Mouse (Mus musculus) intestine, postnatal 0 days (tissue): ENCODE data around the gene Zfp354a. TPM values are rescaled to one million over a fixed set of nuclear protein-coding genes. Genes with fewer than 3 reads are reported as not detected.
"Not testable (repeated sequence)": the region's sequence is repeated elsewhere in the genome, so short reads cannot be mapped to it uniquely, and the experiment has no call there.

Source experiments
- ATAC-seq: fragments of 200-750 bp; cut with Nextera tagmentation; 2 replicates; pipeline ENCODE4 v1.8.0; 2017; ENCODE audit warnings: mild to moderate bottlenecking, moderate TSS enrichment, moderate library complexity
- H3K27ac ChIP-seq: fragments of 300-500 bp; sonication (generic); 2 replicates; pipeline ENCODE4 v1.5.1; 2014; ENCODE audit warnings: mild to moderate bottlenecking, low read depth, low read length, moderate library complexity
- H3K27me3 ChIP-seq: fragments of 300-500 bp; sonication (generic); replicated peaks from 2 replicates; pipeline ENCODE4 v1.6.1; 2014; ENCODE audit warnings: low read length, mixed read lengths; ENCODE audit not compliant: control insufficient read depth, insufficient read depth
- H3K36me3 ChIP-seq: fragments of 300-500 bp; sonication (generic); 2 replicates; pipeline ENCODE4 v1.6.1; 2014; ENCODE audit warnings: mild to moderate bottlenecking, moderate library complexity; ENCODE audit not compliant: control insufficient read depth, insufficient read depth
- H3K4me1 ChIP-seq: fragments of 300-500 bp; sonication (generic); replicated peaks from 2 replicates; pipeline ENCODE4 v1.6.1; 2014; ENCODE audit warnings: antibody characterized with exemption, low read length, mixed read lengths; ENCODE audit not compliant: control insufficient read depth, insufficient read depth
- H3K4me2 ChIP-seq: fragments of 300-500 bp; sonication (generic); replicated peaks from 2 replicates; pipeline ENCODE4 v1.6.1; 2014; ENCODE audit warnings: low read depth, mild to moderate bottlenecking, moderate library complexity
- H3K4me3 ChIP-seq: fragments of 300-500 bp; sonication (generic); 2 replicates; pipeline ENCODE4 v1.5.1; 2014; ENCODE audit warnings: low read depth, low read length
- H3K9ac ChIP-seq: fragments of 300-500 bp; sonication (generic); 2 replicates; pipeline ENCODE4 v1.6.1; 2014; ENCODE audit warnings: mild to moderate bottlenecking, low read depth, low read length
- H3K9me3 ChIP-seq: fragments of 300-500 bp; sonication (generic); 2 replicates; pipeline ENCODE4 v1.6.1; 2016; ENCODE audit warnings: mixed run types; ENCODE audit not compliant: control insufficient read depth
- CTCF ChIP-seq: sonication (generic); IDR thresholded peaks from 2 replicates; pipeline ENCODE4 v1.5.1; 2016; ENCODE audit warnings: low read depth, mild to moderate bottlenecking, control low read depth, antibody characterized with exemption, moderate library complexity
- WGBS: fragments of 180-500 bp; shearing (Covaris S2); extraction: QIAGEN DNeasy Blood & Tissue Kit; methylation state at CpG from one replicate; pipeline ENCODE4 v1.1.7; 2014; 5-methylcytosine and 5-hydroxymethylcytosine counted together
- polyA plus RNA-seq: library from polyadenylated mRNA; unstranded; fragments of >200 nt; fragmentation: Nextera tagmentation; extraction: Ambion mirVana; gene quantifications from 2 replicates; pipeline ENCODE4 v1.2.1, GENCODE M21; 2015

The Zfp354a gene
- 2.3 and 2.6 TPM in 2 replicates for polyA plus RNA-seq

- Histone ChIP-seq H3K9ac (peak within 1 kb of the TSS; percentile 64), H3K9me3 (no peaks in the 10 kb centered on the region), H3K36me3 (no peaks in the 10 kb centered on the region; the same call in 1 of the 2 replicates), H3K4me1 (no peaks in the 10 kb centered on the region), H3K4me3 (peak within 1 kb of the TSS; percentile 70), H3K4me2 (peak within 1 kb of the TSS; percentile 83), H3K27me3 (no peaks in the 10 kb centered on the region), H3K27ac (no peak within 1 kb of the TSS)
- ATAC-seq = peak; percentile 94
- TF ChIP-seq CTCF = peak; percentile 48; the same call in 1 of the 2 replicates
- WGBS = under 1% methylated on average over 32 of the region's 32 CpGs
These were observed at the start of gene Zfp354a for GRCm38 (mm10) chr11:51059151-51059571. Gene Zfp354a (plus strand): TSS chr11:51059257.

DNA sequence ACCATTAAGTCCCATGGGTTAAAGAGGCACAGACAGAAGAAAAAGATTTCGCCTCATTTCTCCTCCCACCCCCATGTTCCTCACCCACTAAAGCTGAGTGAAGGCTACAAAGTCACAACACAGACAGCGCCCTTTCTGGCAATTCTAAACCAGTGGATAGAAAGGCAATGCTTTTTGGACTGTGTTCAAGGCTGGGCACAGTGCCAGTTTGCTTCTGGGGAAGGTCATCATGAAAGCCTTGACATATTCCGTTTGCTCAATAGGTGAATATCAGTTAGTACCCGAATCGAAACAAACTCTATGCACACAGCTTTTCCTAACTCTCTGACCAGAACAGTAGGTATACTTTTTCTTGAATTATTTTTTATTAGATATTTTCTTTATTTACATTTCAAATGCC, 47.2 kb upstream of the Zfp354a start:
- ATAC-seq = no peak
- H3K9me3 ChIP-seq = no peaks in the 10 kb centered on the region
- H3K4me2 ChIP-seq = no peak overlapping the region
- no peak overlapping the region for H3K27ac ChIP-seq
- no peak overlapping the region for H3K4me3 ChIP-seq
- H3K36me3 ChIP-seq = no peaks in the 10 kb centered on the region
- no peaks in the 10 kb centered on the region for H3K27me3 ChIP-seq
- no peaks in the 10 kb centered on the region for H3K4me1 ChIP-seq
- H3K9ac ChIP-seq = no peak overlapping the region
- 67% methylated on average over 5 of the region's 5 CpGs for WGBS
- TF ChIP-seq CTCF = no peak

- H3K27ac ChIP-seq = no peak within 1 kb of the TSS
- no peak within 1 kb of the TSS for H3K9ac ChIP-seq
- H3K36me3 ChIP-seq = no peaks in the 10 kb centered on the region
- H3K4me2 ChIP-seq = no peak within 1 kb of the TSS
- H3K27me3 ChIP-seq = no peaks in the 10 kb centered on the region
- no peaks in the 10 kb centered on the region for H3K4me1 ChIP-seq
- H3K4me3 ChIP-seq = no peak within 1 kb of the TSS
- H3K9me3 ChIP-seq = no peaks in the 10 kb centered on the region
- WGBS = 64% methylated on average over 1 of the region's 1 CpGs
- TF ChIP-seq CTCF = no peak
- ATAC-seq = no peak
These were observed 45.1 kb upstream of the Zfp354a start, which contains the start of gene Olfr54 for GRCm38 (mm10) chr11:51013936-51014335. Gene Olfr54 (plus strand): TSS chr11:51014236.

DNA sequence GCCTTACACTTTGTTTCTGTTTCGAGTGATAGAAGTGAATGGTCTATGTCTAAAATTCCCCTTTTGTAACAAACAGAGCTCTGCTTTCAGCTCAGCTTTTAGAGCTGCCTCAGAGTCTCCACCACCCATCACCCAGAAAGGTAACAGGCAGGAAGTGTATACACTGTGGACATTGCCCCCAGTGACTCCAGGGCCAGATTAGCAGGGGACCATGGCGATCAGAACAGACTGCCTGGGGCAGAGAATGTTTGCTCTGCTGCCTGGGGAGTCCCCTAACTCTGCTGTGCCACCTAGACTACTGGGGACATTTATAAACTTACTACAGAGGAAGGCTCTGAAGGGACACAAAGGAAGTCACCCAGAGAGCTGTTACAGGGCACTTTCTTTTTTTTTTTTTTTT, 42.7 kb upstream of the Zfp354a start:
- H3K9ac ChIP-seq = no peak overlapping the region
- WGBS = 41% methylated on average over 2 of the region's 2 CpGs
- TF ChIP-seq CTCF = no peak
- no peaks in the 10 kb centered on the region for H3K9me3 ChIP-seq
- ATAC-seq = no peak
- H3K36me3 ChIP-seq = no peaks in the 10 kb centered on the region
- H3K27me3 ChIP-seq = no peaks in the 10 kb centered on the region
- H3K27ac ChIP-seq = no peak overlapping the region
- H3K4me3 ChIP-seq = no peak overlapping the region
- no peaks in the 10 kb centered on the region for H3K4me1 ChIP-seq
- no peak overlapping the region for H3K4me2 ChIP-seq

DNA sequence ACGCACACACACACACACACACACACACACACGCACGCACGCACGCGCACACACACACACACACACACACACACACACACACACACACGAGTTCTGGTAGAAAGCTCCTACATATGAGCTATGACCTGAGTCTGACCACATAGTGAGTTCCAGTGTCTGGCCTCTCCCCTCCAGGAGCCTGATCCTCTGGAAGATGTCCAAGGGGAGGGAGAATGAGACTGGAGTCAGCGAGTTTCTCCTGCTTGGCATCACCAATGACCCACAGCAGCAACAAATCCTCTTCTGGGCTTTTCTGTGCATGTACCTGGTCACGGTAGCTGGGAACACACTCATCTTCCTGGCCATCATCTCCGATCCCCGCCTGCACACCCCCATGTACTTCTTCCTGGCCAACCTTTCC, 32.2 kb upstream of the Zfp354a start:
- ATAC-seq, H3K9ac ChIP-seq, H3K4me3 ChIP-seq, H3K4me2 ChIP-seq, H3K27me3 ChIP-seq, H3K9me3 ChIP-seq, H3K27ac ChIP-seq, H3K36me3 ChIP-seq, H3K4me1 ChIP-seq: not testable (repeated sequence)
- 87% methylated on average over 11 of the region's 11 CpGs for WGBS

- H3K9me3 ChIP-seq, H3K36me3 ChIP-seq, H3K27ac ChIP-seq, H3K4me1 ChIP-seq, H3K27me3 ChIP-seq, H3K9ac ChIP-seq, H3K4me2 ChIP-seq, H3K4me3 ChIP-seq, ATAC-seq: not testable (repeated sequence)
- 65% methylated on average over 8 of the region's 8 CpGs for WGBS
These were observed 29.7 kb upstream of the Zfp354a start for GRCm38 (mm10) chr11:51029381-51029780.

- ATAC-seq = no peak
- Histone ChIP-seq H3K4me2 (no peak overlapping the region), H3K9ac (no peak overlapping the region), H3K36me3 (no peaks in the 10 kb centered on the region), H3K27me3 (no peaks in the 10 kb centered on the region), H3K9me3 (no peaks in the 10 kb centered on the region), H3K4me1 (no peaks in the 10 kb centered on the region), H3K27ac (no peak overlapping the region), H3K4me3 (no peak overlapping the region)
- TF ChIP-seq CTCF = no peak
- 72% methylated on average over 2 of the region's 2 CpGs for WGBS
These were observed 28.8 kb upstream of the Zfp354a start for GRCm38 (mm10) chr11:51030225-51030624.
